8 mouse cellular contexts compared by ENCODE assay signal in the genomic region with DNA sequence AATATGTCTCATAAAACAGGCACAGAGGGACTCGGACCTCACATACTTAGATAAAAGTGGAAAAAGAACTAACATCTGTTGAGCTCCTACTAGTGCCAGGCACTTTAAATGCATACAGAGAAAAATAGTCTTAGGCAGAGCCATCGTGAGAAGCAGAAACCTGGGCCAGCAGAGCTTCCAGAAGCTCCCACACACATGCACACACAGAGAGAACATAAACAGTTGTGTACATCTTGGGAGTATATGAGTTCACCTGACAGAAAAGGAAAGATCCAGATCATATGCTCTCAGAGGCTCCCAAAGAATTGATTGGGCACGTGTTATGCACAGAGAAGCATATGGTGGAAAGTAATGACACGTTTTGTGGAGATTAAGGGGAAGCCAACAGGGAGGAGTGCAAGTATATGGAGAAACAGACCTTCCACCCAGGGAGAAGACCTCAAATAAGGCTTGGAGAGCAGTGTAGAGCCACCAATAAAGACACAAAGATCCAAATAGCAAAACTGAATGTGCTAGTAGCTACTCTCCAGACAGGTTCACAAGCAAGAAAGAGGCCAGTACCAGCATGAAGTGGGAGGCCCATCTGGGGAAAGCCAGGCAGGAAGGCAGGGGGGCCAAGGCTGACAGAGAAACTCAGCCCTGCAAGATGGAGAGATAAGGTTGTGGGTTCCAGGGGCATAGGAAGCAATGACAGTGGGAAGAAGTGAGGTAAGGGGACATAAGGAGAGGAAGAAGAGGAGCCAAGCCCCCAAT. TPM values are rescaled to one million over a fixed set of nuclear protein-coding genes. Genes with fewer than 3 reads are reported as not detected.
DNase-seq lines count a peak whose midpoint lies in the region; ATAC-seq and TF ChIP-seq lines count a peak whose summit lies in the region.

No protein-coding gene starts in this region.

- H3K9me3 ChIP-seq in heart, embryonic 11.5 days (replicated peaks; ENCODE audit: control insufficient read depth, low read length): no peaks in the 10 kb centered on the region
- no peaks in the 10 kb centered on the region for H3K9me3 ChIP-seq in embryonic facial prominence, embryonic 10.5 days
- H3K9me3 ChIP-seq in hindbrain, postnatal 0 days (ENCODE audit: low read length): no peaks in the 10 kb centered on the region
- H3K9me3 ChIP-seq in midbrain, embryonic 14.5 days (ENCODE audit: control insufficient read depth, low read length): no peaks in the 10 kb centered on the region

- H3K27ac ChIP-seq in heart, embryonic 11.5 days (ENCODE audit: low read depth, low read length): peak overlapping the region; percentile 29; the same call in 1 of the 2 replicates
- H3K27ac ChIP-seq in embryonic facial prominence, embryonic 10.5 days (replicated peaks): no peak overlapping the region
- no peak overlapping the region for H3K27ac ChIP-seq in hindbrain, postnatal 0 days
- H3K27ac ChIP-seq in midbrain, embryonic 14.5 days (replicated peaks; ENCODE audit: low read depth, low read length): no peak overlapping the region

- no peaks in the 10 kb centered on the region for H3K27me3 ChIP-seq in heart, embryonic 11.5 days (ENCODE audit: control insufficient read depth, insufficient read depth, low read length)
- H3K27me3 ChIP-seq in embryonic facial prominence, embryonic 10.5 days (replicated peaks; ENCODE audit: low read depth, poor library complexity, severe bottlenecking): peaks cover 29% of the 10 kb centered on the region
- H3K27me3 ChIP-seq in hindbrain, postnatal 0 days (ENCODE audit: insufficient read depth, low read length): no peaks in the 10 kb centered on the region
- H3K27me3 ChIP-seq in midbrain, embryonic 14.5 days (ENCODE audit: control insufficient read depth, insufficient read depth, low read length): peaks cover 7% of the 10 kb centered on the region; the same call in 1 of the 2 replicates

- peak overlapping the region; percentile 87 for H3K9ac ChIP-seq in heart, embryonic 11.5 days (ENCODE audit: low read depth, low read length)
- 0 out of 2 replicates have a peak overlapping the region, but pooled peaks have one; percentile 63 for H3K9ac ChIP-seq in hindbrain, postnatal 0 days (replicated peaks; ENCODE audit: low read length)
- no peak overlapping the region for H3K9ac ChIP-seq in midbrain, embryonic 14.5 days (replicated peaks; ENCODE audit: low read length)

- no peak for DNase-seq in heart, adult 8-10 months (ENCODE audit: low spot score)
- peak; percentile 81 for DNase-seq in 416B (ENCODE audit: low read depth)
- DNase-seq in embryonic facial prominence, embryonic 10.5 days (ENCODE audit: low spot score): no peak
- peak; percentile 6 for DNase-seq in hindbrain, postnatal 0 days (ENCODE audit: low spot score)
- peak; percentile 18 for DNase-seq in midbrain, embryonic 14.5 days
- no peak for DNase-seq in gastrocnemius, postnatal 10 days
- DNase-seq in kidney, postnatal 25 days: no peak

- no peak for ATAC-seq in heart, embryonic 11.5 days (replicated peaks; ENCODE audit: insufficient number of reproducible peaks, low FRiP score, low TSS enrichment)
- no peak for ATAC-seq in hindbrain, postnatal 0 days
- no peak for ATAC-seq in midbrain, embryonic 14.5 days (ENCODE audit: low FRiP score, low TSS enrichment)

- H3K36me3 ChIP-seq in heart, embryonic 11.5 days (ENCODE audit: control insufficient read depth, insufficient read depth, low read length): no peaks in the 10 kb centered on the region
- H3K36me3 ChIP-seq in embryonic facial prominence, embryonic 10.5 days (replicated peaks): no peaks in the 10 kb centered on the region
- no peaks in the 10 kb centered on the region for H3K36me3 ChIP-seq in hindbrain, postnatal 0 days (ENCODE audit: insufficient read depth, low read length)
- no peaks in the 10 kb centered on the region for H3K36me3 ChIP-seq in midbrain, embryonic 14.5 days (ENCODE audit: control insufficient read depth, insufficient read depth, low read length)

- no peak for TF ChIP-seq CTCF in hindbrain, postnatal 0 days (IDR thresholded peaks at IDR 0.05; ENCODE audit: low read depth)

- peak overlapping the region; percentile 84 for H3K4me3 ChIP-seq in heart, embryonic 11.5 days (ENCODE audit: low read depth, low read length)
- H3K4me3 ChIP-seq in embryonic facial prominence, embryonic 10.5 days: peak overlapping the region; percentile 80
- peak overlapping the region; percentile 65 for H3K4me3 ChIP-seq in hindbrain, postnatal 0 days (ENCODE audit: low read length)
- H3K4me3 ChIP-seq in midbrain, embryonic 14.5 days (replicated peaks; ENCODE audit: low read depth, low read length): peak overlapping the region; percentile 68

- H3K4me1 ChIP-seq in heart, embryonic 11.5 days (ENCODE audit: control insufficient read depth, insufficient read depth, low read length): peaks cover 3% of the 10 kb centered on the region; the same call in 1 of the 2 replicates
- peaks cover 17% of the 10 kb centered on the region for H3K4me1 ChIP-seq in embryonic facial prominence, embryonic 10.5 days
- peaks cover 3% of the 10 kb centered on the region; the same call in 1 of the 2 replicates for H3K4me1 ChIP-seq in hindbrain, postnatal 0 days (ENCODE audit: insufficient read depth, low read length)
- H3K4me1 ChIP-seq in midbrain, embryonic 14.5 days (ENCODE audit: control insufficient read depth, insufficient read depth, low read length): peaks cover 6% of the 10 kb centered on the region; the same call in 1 of the 2 replicates

- H3K4me2 ChIP-seq in heart, embryonic 11.5 days: peak overlapping the region; percentile 56
- peak overlapping the region; percentile 75 for H3K4me2 ChIP-seq in hindbrain, postnatal 0 days (ENCODE audit: low read depth, low read length)
- H3K4me2 ChIP-seq in midbrain, embryonic 14.5 days (ENCODE audit: low read length): peak overlapping the region; percentile 84

- WGBS in heart, embryonic 11.5 days (ENCODE audit: insufficient replicate concordance): 40% methylated on average over 4 of the region's 4 CpGs
- 51% methylated on average over 4 of the region's 4 CpGs for WGBS in embryonic facial prominence, embryonic 10.5 days
- 38% methylated on average over 4 of the region's 4 CpGs for WGBS in hindbrain, postnatal 0 days
- 49% methylated on average over 4 of the region's 4 CpGs for WGBS in midbrain, embryonic 14.5 days

RNA-seq across cellular contexts. Expression of gene Ell2, which starts 2.6 kb away (rescaled TPM):
- 8.2 and 10.4 TPM in 2 replicates for polyA plus RNA-seq in heart, embryonic 11.5 days (2014; fragmentation: Nextera tagmentation; extraction: Ambion mirVana)
- total RNA-seq in heart, adult 8-10 months (2022): 10 to 100 TPM; 19.7 to 31.6 (median 27.0) TPM
- 4.4 and 4.6 TPM in 2 replicates for polyA plus RNA-seq in embryonic facial prominence, embryonic 10.5 days (2016; fragmentation: Nextera tagmentation; extraction: Ambion mirVana)
- 2.1 and 3.1 TPM in 2 replicates for total RNA-seq in hindbrain, postnatal 0 days (2014; rRNA removed)
- polyA plus RNA-seq in hindbrain, postnatal 0 days (2015; fragmentation: Nextera tagmentation; extraction: Ambion mirVana): 2.6 and 2.7 TPM in 2 replicates
- polyA plus RNA-seq in midbrain, embryonic 14.5 days (2014; fragmentation: Nextera tagmentation; extraction: Ambion mirVana): 1.1 TPM in 2 replicates
- total RNA-seq in gastrocnemius, postnatal 10 days (2021): 10 to 100 TPM; 19.9 to 22.7 TPM

Comparison
In these comparisons a context has a peak if more than half of its experiments do, and no peak if none do; other contexts are left out.
1. DNase-seq: peak in 416B (single experiment), hindbrain, postnatal 0 days (single experiment) and midbrain, embryonic 14.5 days (single experiment); none in heart, adult 8-10 months (single experiment), embryonic facial prominence, embryonic 10.5 days (single experiment), gastrocnemius, postnatal 10 days (single experiment) and kidney, postnatal 25 days (0 of 2).
2. Peak in every context shown above with its lines, with median percentiles within 50 percentile points of each other: H3K4me2 ChIP-seq and H3K4me3 ChIP-seq.